In genomic region chr10:45003344-45003681, GRCm38 (mm10) we compare ENCODE assay signal across 10 mouse cellular contexts.
DNase-seq lines count a peak whose midpoint lies in the region; ATAC-seq and TF ChIP-seq lines count a peak whose summit lies in the region.
"Had no signal": no experiment of that assay in that cellular context is flagged by ENCODE, and none has a peak within 500 bp of the region (broad histone marks: within the 10 kb centered on the region; RNA-seq: fewer than 3 reads in every experiment).

No protein-coding gene starts in this region.

- no peak overlapping the region for H3K27ac ChIP-seq in bone marrow, adult 2 months (ENCODE audit: control insufficient read depth, insufficient read depth, low read depth, low read length, poor library complexity)
- H3K27ac ChIP-seq in lung, embryonic 16.5 days (ENCODE audit: low read length), result no peak overlapping the region
- no peak overlapping the region for H3K27ac ChIP-seq in kidney, embryonic 15.5 days
- H3K27ac ChIP-seq: layer of hippocampus, adult 2 months had no signal

- ATAC-seq in G1E (ENCODE audit: extremely low read depth, insufficient number of reproducible peaks, low FRiP score, poor library complexity, severe bottlenecking), result no peak
- ATAC-seq in lung, embryonic 16.5 days (ENCODE audit: low read depth), result peak; percentile 33; the same call in 1 of the 2 replicates
- ATAC-seq in cerebellum, adult (ENCODE audit: insufficient number of reproducible peaks, low FRiP score, low TSS enrichment), result no peak
- no peak for ATAC-seq in kidney, embryonic 15.5 days (replicated peaks; ENCODE audit: low FRiP score)

- H3K4me1 ChIP-seq in G1E (ENCODE audit: insufficient read depth, low read depth, low read length), result peaks cover 37% of the 10 kb centered on the region
- no peaks in the 10 kb centered on the region; the same call in 1 of the 2 replicates for H3K4me1 ChIP-seq in bone marrow, adult 2 months (ENCODE audit: control insufficient read depth, insufficient read depth, low read length)
- peaks cover 18% of the 10 kb centered on the region for H3K4me1 ChIP-seq in lung, embryonic 16.5 days (replicated peaks; ENCODE audit: control insufficient read depth, insufficient read depth, low read length)
- H3K4me1 ChIP-seq in kidney, embryonic 15.5 days, result peaks cover 9% of the 10 kb centered on the region

- intact Hi-C loops in left cerebral cortex, postnatal 4 days (cut with DNase I), result loop anchor here (5.0 to 10.0 kb wide), 2 partner anchors 549 to 676 kb away; no protein-coding TSS in a partner anchor

- no peaks in the 10 kb centered on the region for H3K27me3 ChIP-seq in G1E (ENCODE audit: insufficient read depth, low read length)
- H3K27me3 ChIP-seq in lung, embryonic 16.5 days (ENCODE audit: control insufficient read depth, insufficient read depth, low read depth, low read length), result no peaks in the 10 kb centered on the region
- peaks cover 3% of the 10 kb centered on the region; the same call in 1 of the 2 replicates for H3K27me3 ChIP-seq in kidney, embryonic 15.5 days

- 9% methylated on average over 2 of the region's 2 CpGs for WGBS in bone marrow, adult 2 months
- 21% methylated on average over 2 of the region's 2 CpGs for WGBS in lung, embryonic 16.5 days
- 52% methylated on average over 2 of the region's 2 CpGs for WGBS in kidney, embryonic 15.5 days

- H3K36me3 ChIP-seq in G1E (replicated peaks), result no peaks in the 10 kb centered on the region
- no peaks in the 10 kb centered on the region for H3K36me3 ChIP-seq in lung, embryonic 16.5 days (ENCODE audit: control insufficient read depth, insufficient read depth, low read length)
- H3K36me3 ChIP-seq in kidney, embryonic 15.5 days, result no peaks in the 10 kb centered on the region

- DNase-seq in left cerebral cortex, postnatal 4 days, result peak; percentile 32
- DNase-seq in left cerebral cortex, adult 8-10 months (ENCODE audit: low spot score in 2 of 2), result no peak
- no peak for DNase-seq in G1E (ENCODE audit: low spot score)
- DNase-seq in gastrocnemius, postnatal 4 days (ENCODE audit: low spot score in 2 of 2), result no peak
- DNase-seq: gastrocnemius, postnatal 25 days had no signal

- no peak for TF ChIP-seq CTCF in G1E (IDR thresholded peaks at IDR 0.05; ENCODE audit: low read depth, low read length)
- TF ChIP-seq CTCF in bone marrow, adult 2 months (IDR thresholded peaks at IDR 0.05; ENCODE audit: control insufficient read depth, insufficient read depth, low read length), result no peak

- no peak for TF ChIP-seq POLR2A in bone marrow, adult 2 months (IDR thresholded peaks at IDR 0.05; ENCODE audit: borderline replicate concordance, control insufficient read depth, low read depth, low read length)

- peak overlapping the region; percentile 39 for H3K4me2 ChIP-seq in lung, embryonic 16.5 days (ENCODE audit: low read depth, low read length)
- no peak overlapping the region for H3K4me2 ChIP-seq in kidney, embryonic 15.5 days

- peak overlapping the region; percentile 49 for H3K9ac ChIP-seq in lung, embryonic 16.5 days (ENCODE audit: low read length)
- H3K9ac ChIP-seq in kidney, embryonic 15.5 days, result no peak overlapping the region

- H3K9me3 ChIP-seq in G1E (replicated peaks), result no peaks in the 10 kb centered on the region
- H3K9me3 ChIP-seq in lung, embryonic 16.5 days (ENCODE audit: control insufficient read depth, low read length), result no peaks in the 10 kb centered on the region
- no peaks in the 10 kb centered on the region for H3K9me3 ChIP-seq in kidney, embryonic 15.5 days (replicated peaks)

- peak overlapping the region; percentile 49; the same call in 1 of the 2 replicates for H3K4me3 ChIP-seq in G1E (ENCODE audit: low read depth, low read length)
- peak overlapping the region; percentile 18 for H3K4me3 ChIP-seq in bone marrow, adult 2 months (replicated peaks; ENCODE audit: control insufficient read depth, low read depth, low read length)
- H3K4me3 ChIP-seq in lung, embryonic 16.5 days (ENCODE audit: low read length), result peak overlapping the region; percentile 27; the same call in 1 of the 2 replicates
- H3K4me3 ChIP-seq in kidney, embryonic 15.5 days (replicated peaks), result no peak overlapping the region
- H3K4me3 ChIP-seq: layer of hippocampus, adult 2 months had no signal
